Mouse (Mus musculus): Measurements from ENCODE around the gene Col25a1. TPM values are rescaled to one million over a fixed set of nuclear protein-coding genes. Genes with fewer than 3 reads are reported as not detected.

Col25a1 gene
- polyA plus RNA-seq, 1 experiment = 3.7 TPM

- WGBS = 34% methylated on average over 3 of the region's 3 CpGs
- H3K4me1 ChIP-seq (ENCODE audit: control insufficient read depth, insufficient read depth, low read length) = no peaks in the 10 kb centered on the region
- H3K4me3 ChIP-seq (replicated peaks; ENCODE audit: insufficient read depth, low read depth, low read length) = no peak overlapping the region
- TF ChIP-seq POLR2A (IDR thresholded peaks at IDR 0.05; ENCODE audit: borderline replicate concordance, insufficient read depth, low read length) (no peak), CTCF (IDR thresholded peaks at IDR 0.05; ENCODE audit: borderline replicate concordance, insufficient read depth, low read depth, low read length) (no peak)
- no peak for DNase-seq
- H3K27me3 ChIP-seq (ENCODE audit: control insufficient read depth, insufficient read depth, low read length) = no peaks in the 10 kb centered on the region
- H3K27ac ChIP-seq (ENCODE audit: insufficient read depth, low read length) = no peak overlapping the region
Measured at GRCm38 (mm10) chr3:130185111-130185510, 53.8 kb downstream of the Col25a1 start.

DNA sequence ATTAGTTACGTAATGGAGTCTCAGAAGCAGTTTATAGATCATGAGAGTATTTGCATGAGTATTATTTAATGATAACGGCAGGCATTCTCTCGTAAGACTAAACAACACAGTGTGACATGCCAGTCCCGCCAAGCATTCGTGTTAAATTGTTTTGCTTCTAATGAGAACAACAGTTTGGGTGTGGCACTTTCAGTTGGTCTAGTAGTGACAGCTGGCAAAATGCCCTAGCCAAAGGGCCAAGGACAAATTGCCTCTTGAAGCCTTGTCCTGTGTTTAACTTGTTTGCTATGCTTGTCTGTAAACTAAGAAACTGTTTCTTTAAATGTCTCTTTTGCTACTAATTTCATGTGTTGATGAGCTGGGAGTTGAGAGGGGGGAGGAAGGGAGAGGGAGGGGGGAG lies 56.3 kb downstream of the Col25a1 start:
- no peak overlapping the region for H3K4me3 ChIP-seq (replicated peaks; ENCODE audit: insufficient read depth, low read depth, low read length)
- 49% methylated on average over 5 of the region's 5 CpGs for WGBS
- H3K4me1 ChIP-seq (ENCODE audit: control insufficient read depth, insufficient read depth, low read length) = no peaks in the 10 kb centered on the region
- H3K27me3 ChIP-seq (ENCODE audit: control insufficient read depth, insufficient read depth, low read length) = no peaks in the 10 kb centered on the region
- TF ChIP-seq POLR2A (IDR thresholded peaks at IDR 0.05; ENCODE audit: borderline replicate concordance, insufficient read depth, low read length) (no peak), CTCF (IDR thresholded peaks at IDR 0.05; ENCODE audit: borderline replicate concordance, insufficient read depth, low read depth, low read length) (no peak)
- H3K27ac ChIP-seq (ENCODE audit: insufficient read depth, low read length) = no peak overlapping the region
- no peak for DNase-seq

- H3K27me3 ChIP-seq (ENCODE audit: control insufficient read depth, insufficient read depth, low read length) = no peaks in the 10 kb centered on the region
- WGBS = 78% methylated on average over 8 of the region's 8 CpGs
- H3K4me1 ChIP-seq (ENCODE audit: control insufficient read depth, insufficient read depth, low read length) = no peaks in the 10 kb centered on the region
- no peak overlapping the region for H3K4me3 ChIP-seq (replicated peaks; ENCODE audit: insufficient read depth, low read depth, low read length)
- no peak for DNase-seq
- no peak overlapping the region for H3K27ac ChIP-seq (ENCODE audit: insufficient read depth, low read length)
- TF ChIP-seq POLR2A (IDR thresholded peaks at IDR 0.05; ENCODE audit: borderline replicate concordance, insufficient read depth, low read length) (no peak), CTCF (IDR thresholded peaks at IDR 0.05; ENCODE audit: borderline replicate concordance, insufficient read depth, low read depth, low read length) (no peak)
Measured at GRCm38 (mm10) chr3:130193450-130193849, 62.1 kb downstream of the Col25a1 start.

DNA sequence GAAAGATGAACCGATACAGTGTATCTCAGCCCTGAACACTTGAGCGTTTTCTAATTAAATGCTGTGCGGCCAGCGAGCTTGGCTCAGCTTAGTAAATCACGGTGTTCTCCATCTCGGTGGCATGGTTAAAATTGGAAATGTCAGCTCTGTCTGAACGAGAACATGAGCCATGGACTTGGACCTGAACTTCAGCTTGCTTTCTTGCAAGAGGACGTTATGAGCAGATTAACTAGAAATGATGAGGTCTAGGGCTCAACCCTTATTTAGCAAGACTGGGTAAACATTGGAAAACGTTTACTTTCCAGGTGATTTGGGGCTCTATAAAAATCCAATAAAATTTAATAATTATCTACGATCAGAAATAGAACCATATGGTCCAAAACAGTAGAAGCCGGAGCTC lies 83.3 kb downstream of the Col25a1 start:
- WGBS = 37% methylated on average over 11 of the region's 11 CpGs
- H3K27ac ChIP-seq (ENCODE audit: insufficient read depth, low read length) = no peak overlapping the region
- TF ChIP-seq POLR2A (IDR thresholded peaks at IDR 0.05; ENCODE audit: borderline replicate concordance, insufficient read depth, low read length) (no peak), CTCF (IDR thresholded peaks at IDR 0.05; ENCODE audit: borderline replicate concordance, insufficient read depth, low read depth, low read length) (no peak)

DNA sequence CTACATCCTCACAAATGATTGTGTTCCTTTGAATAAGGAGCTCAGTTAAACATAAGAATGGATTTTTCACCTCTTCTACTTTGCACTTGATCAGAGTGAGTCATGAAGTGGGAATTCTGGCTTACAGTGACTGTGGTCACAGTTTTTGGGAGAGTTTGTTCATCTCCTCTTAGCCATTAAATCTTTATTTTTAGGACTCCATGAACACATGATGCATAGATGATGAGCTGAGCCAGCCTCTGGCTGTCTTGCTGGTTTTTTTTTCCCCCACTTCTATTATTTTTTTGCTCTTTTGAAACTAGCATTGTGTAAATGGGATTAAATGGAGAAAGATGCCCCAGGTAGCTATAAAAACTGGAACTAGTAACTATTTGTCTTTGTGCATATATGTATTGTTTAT lies 84.8 kb downstream of the Col25a1 start:
- TF ChIP-seq CTCF (IDR thresholded peaks at IDR 0.05; ENCODE audit: borderline replicate concordance, insufficient read depth, low read depth, low read length) (no peak), POLR2A (IDR thresholded peaks at IDR 0.05; ENCODE audit: borderline replicate concordance, insufficient read depth, low read length) (no peak)
- DNase-seq = no peak
- no peak overlapping the region for H3K27ac ChIP-seq (ENCODE audit: insufficient read depth, low read length)
- no peak overlapping the region for H3K4me3 ChIP-seq (replicated peaks; ENCODE audit: insufficient read depth, low read depth, low read length)
- H3K27me3 ChIP-seq (ENCODE audit: control insufficient read depth, insufficient read depth, low read length) = no peaks in the 10 kb centered on the region
- no peaks in the 10 kb centered on the region for H3K4me1 ChIP-seq (ENCODE audit: control insufficient read depth, insufficient read depth, low read length)

More for the DNA sequence above, 83.3 kb downstream of the Col25a1 start:
- Histone ChIP-seq H3K4me1 (ENCODE audit: control insufficient read depth, insufficient read depth, low read length) (no peaks in the 10 kb centered on the region), H3K27me3 (ENCODE audit: control insufficient read depth, insufficient read depth, low read length) (no peaks in the 10 kb centered on the region), H3K4me3 (replicated peaks; ENCODE audit: insufficient read depth, low read depth, low read length) (no peak overlapping the region)
- no peak for DNase-seq

GRCm38 (mm10) chr3:130216646-130217045 lies 85.3 kb downstream of the Col25a1 start:
- TF ChIP-seq POLR2A (IDR thresholded peaks at IDR 0.05; ENCODE audit: borderline replicate concordance, insufficient read depth, low read length) (no peak), CTCF (IDR thresholded peaks at IDR 0.05; ENCODE audit: borderline replicate concordance, insufficient read depth, low read depth, low read length) (no peak)
- no peaks in the 10 kb centered on the region for H3K4me1 ChIP-seq (ENCODE audit: control insufficient read depth, insufficient read depth, low read length)
- no peak overlapping the region for H3K4me3 ChIP-seq (replicated peaks; ENCODE audit: insufficient read depth, low read depth, low read length)
- DNase-seq = no peak
- 98% methylated on average over 3 of the region's 3 CpGs for WGBS
- no peak overlapping the region for H3K27ac ChIP-seq (ENCODE audit: insufficient read depth, low read length)
- H3K27me3 ChIP-seq (ENCODE audit: control insufficient read depth, insufficient read depth, low read length) = no peaks in the 10 kb centered on the region

DNA sequence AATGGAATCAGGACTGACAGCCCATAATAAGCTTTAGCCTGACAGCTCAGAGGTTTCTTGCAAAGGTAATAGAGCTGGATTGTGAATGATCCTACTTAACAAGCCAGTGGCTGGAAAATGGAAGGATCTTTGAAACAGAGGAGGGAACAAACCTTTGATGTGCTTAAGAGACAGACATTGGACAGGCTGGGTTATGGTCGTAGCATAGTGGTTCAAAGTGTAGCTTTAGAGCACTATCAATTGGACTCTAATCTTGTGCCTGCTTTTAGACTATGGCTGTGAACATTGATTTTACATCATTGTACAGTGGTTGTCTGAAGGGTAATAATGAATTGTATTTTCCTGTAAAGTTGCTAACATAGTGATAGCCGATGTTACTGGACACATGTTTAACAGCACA lies 86.4 kb downstream of the Col25a1 start:
- 94% methylated on average over 2 of the region's 2 CpGs for WGBS
- no peaks in the 10 kb centered on the region for H3K27me3 ChIP-seq (ENCODE audit: control insufficient read depth, insufficient read depth, low read length)

DNA sequence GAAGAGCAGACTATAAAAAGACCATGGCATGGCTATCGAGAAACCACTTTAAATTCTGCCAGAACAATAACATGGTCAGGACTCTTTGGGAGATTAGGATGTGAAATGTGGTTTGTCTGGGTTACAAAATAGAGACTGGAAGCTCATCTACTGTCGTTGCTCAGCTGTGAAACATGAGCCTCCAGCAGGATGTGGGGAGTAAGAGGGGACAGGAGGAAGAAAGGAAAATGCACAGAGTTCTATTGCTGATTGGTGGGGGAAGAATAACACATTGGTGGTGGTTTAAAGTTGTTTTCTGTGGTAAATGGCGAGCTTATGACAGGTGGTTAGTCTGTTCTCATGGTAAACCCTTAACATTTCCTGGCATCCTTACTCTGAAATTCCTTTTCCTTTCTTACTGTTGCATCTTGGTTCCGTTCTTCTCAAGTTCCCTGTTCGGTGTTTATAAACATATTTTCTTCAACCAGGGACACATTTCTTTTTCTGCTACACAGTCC lies 87.0 kb downstream of the Col25a1 start:
- Histone ChIP-seq H3K4me1 (ENCODE audit: control insufficient read depth, insufficient read depth, low read length) (no peaks in the 10 kb centered on the region), H3K27me3 (ENCODE audit: control insufficient read depth, insufficient read depth, low read length) (no peaks in the 10 kb centered on the region), H3K27ac (ENCODE audit: insufficient read depth, low read length) (no peak overlapping the region), H3K4me3 (replicated peaks; ENCODE audit: insufficient read depth, low read depth, low read length) (no peak overlapping the region)
- no peak for DNase-seq
- 79% methylated on average over 5 of the region's 5 CpGs for WGBS
- TF ChIP-seq POLR2A (IDR thresholded peaks at IDR 0.05; ENCODE audit: borderline replicate concordance, insufficient read depth, low read length) (no peak), CTCF (IDR thresholded peaks at IDR 0.05; ENCODE audit: borderline replicate concordance, insufficient read depth, low read depth, low read length) (no peak)

More for the DNA sequence above, 86.4 kb downstream of the Col25a1 start:
- no peak overlapping the region for H3K27ac ChIP-seq (ENCODE audit: insufficient read depth, low read length)
- DNase-seq = no peak
- no peak for TF ChIP-seq CTCF (IDR thresholded peaks at IDR 0.05; ENCODE audit: borderline replicate concordance, insufficient read depth, low read depth, low read length)
- no peak for TF ChIP-seq POLR2A (IDR thresholded peaks at IDR 0.05; ENCODE audit: borderline replicate concordance, insufficient read depth, low read length)
- H3K4me1 ChIP-seq (ENCODE audit: control insufficient read depth, insufficient read depth, low read length) = no peaks in the 10 kb centered on the region
- no peak overlapping the region for H3K4me3 ChIP-seq (replicated peaks; ENCODE audit: insufficient read depth, low read depth, low read length)
